Mouse (Mus musculus): Measurements from ENCODE around the gene Zfr. TPM values are rescaled to one million over a fixed set of nuclear protein-coding genes. Genes with fewer than 3 reads are reported as not detected.
"Not testable (repeated sequence)": the region's sequence is repeated elsewhere in the genome, so short reads cannot be mapped to it uniquely, and the experiment has no call there.

The Zfr gene
- polyA plus RNA-seq, 1 experiment from 2014 or later: 128 TPM

- Histone ChIP-seq H3K4me3 (no peak overlapping the region), H3K27ac (no peak overlapping the region), H3K36me3 (no peaks in the 10 kb centered on the region), H3K27me3 (ENCODE audit: insufficient read depth, poor library complexity, severe bottlenecking) (peaks cover 8% of the 10 kb centered on the region), H3K4me1 (replicated peaks) (peaks cover 33% of the 10 kb centered on the region), H3K9me3 (no peaks in the 10 kb centered on the region)
- no peak for DNase-seq (ENCODE audit: low spot score)
- WGBS: 85% methylated on average over 14 of the region's 14 CpGs
Measured at GRCm38 (mm10) chr15:12214531-12215414, 97.1 kb downstream of the Zfr start.

GRCm38 (mm10) chr15:12215415-12215718 lies 97.7 kb downstream of the Zfr start:
- no peak for DNase-seq (ENCODE audit: low spot score)
- WGBS: 94% methylated on average over 5 of the region's 5 CpGs
- no peaks in the 10 kb centered on the region for H3K36me3 ChIP-seq
- H3K4me1 ChIP-seq (replicated peaks): peaks cover 34% of the 10 kb centered on the region
- H3K27ac ChIP-seq: no peak overlapping the region
- H3K27me3 ChIP-seq (ENCODE audit: insufficient read depth, poor library complexity, severe bottlenecking): peaks cover 14% of the 10 kb centered on the region
- no peaks in the 10 kb centered on the region for H3K9me3 ChIP-seq
- H3K4me3 ChIP-seq: no peak overlapping the region

GRCm38 (mm10) chr15:12216119-12216518 lies 98.5 kb downstream of the Zfr start:
- Histone ChIP-seq H3K4me3 (no peak overlapping the region), H3K4me1 (replicated peaks) (peaks cover 41% of the 10 kb centered on the region), H3K27me3 (ENCODE audit: insufficient read depth, poor library complexity, severe bottlenecking) (peaks cover 21% of the 10 kb centered on the region), H3K27ac (no peak overlapping the region), H3K9me3 (no peaks in the 10 kb centered on the region), H3K36me3 (no peaks in the 10 kb centered on the region)
- no peak for DNase-seq (ENCODE audit: low spot score)
- WGBS: 96% methylated on average over 8 of the region's 8 CpGs

- Histone ChIP-seq H3K4me1 (replicated peaks) (peaks cover 41% of the 10 kb centered on the region), H3K9me3 (no peaks in the 10 kb centered on the region), H3K4me3 (no peak overlapping the region), H3K27ac (no peak overlapping the region), H3K36me3 (no peaks in the 10 kb centered on the region), H3K27me3 (ENCODE audit: insufficient read depth, poor library complexity, severe bottlenecking) (peaks cover 25% of the 10 kb centered on the region)
- WGBS: 83% methylated on average over 13 of the region's 13 CpGs
- DNase-seq (ENCODE audit: low spot score): no peak
Measured at GRCm38 (mm10) chr15:12216798-12217197, 99.2 kb downstream of the Zfr start.

GRCm38 (mm10) chr15:12217332-12217731 lies 99.7 kb downstream of the Zfr start:
- Histone ChIP-seq H3K27me3 (ENCODE audit: insufficient read depth, poor library complexity, severe bottlenecking) (peaks cover 25% of the 10 kb centered on the region), H3K4me1 (replicated peaks) (peaks cover 47% of the 10 kb centered on the region)
- not testable (repeated sequence) for H3K4me3 ChIP-seq; H3K9me3 ChIP-seq; H3K27ac ChIP-seq; H3K36me3 ChIP-seq; DNase-seq (ENCODE audit: low spot score)
- 90% methylated on average over 3 of the region's 3 CpGs for WGBS

GRCm38 (mm10) chr15:12217849-12218248 lies 100.2 kb downstream of the Zfr start:
- H3K9me3 ChIP-seq: no peaks in the 10 kb centered on the region
- H3K4me1 ChIP-seq (replicated peaks): peaks cover 52% of the 10 kb centered on the region
- WGBS: 38% methylated on average over 5 of the region's 5 CpGs
- no peak overlapping the region for H3K4me3 ChIP-seq
- peak overlapping the region; percentile 50; the same call in 1 of the 2 replicates for H3K27ac ChIP-seq
- peak; percentile 40 for DNase-seq (ENCODE audit: low spot score)
- no peaks in the 10 kb centered on the region for H3K36me3 ChIP-seq
- peaks cover 25% of the 10 kb centered on the region for H3K27me3 ChIP-seq (ENCODE audit: insufficient read depth, poor library complexity, severe bottlenecking)

- 93% methylated on average over 11 of the region's 11 CpGs for WGBS
- H3K27ac ChIP-seq: no peak overlapping the region
- no peaks in the 10 kb centered on the region for H3K9me3 ChIP-seq
- H3K4me1 ChIP-seq (replicated peaks): peaks cover 56% of the 10 kb centered on the region
- no peaks in the 10 kb centered on the region for H3K36me3 ChIP-seq
- peaks cover 25% of the 10 kb centered on the region for H3K27me3 ChIP-seq (ENCODE audit: insufficient read depth, poor library complexity, severe bottlenecking)
- no peak for DNase-seq (ENCODE audit: low spot score)
- H3K4me3 ChIP-seq: no peak overlapping the region
Measured at GRCm38 (mm10) chr15:12218583-12219382, 101.2 kb downstream of the Zfr start.

GRCm38 (mm10) chr15:12221131-12221530 lies 103.5 kb downstream of the Zfr start:
- Histone ChIP-seq H3K4me1 (replicated peaks) (peaks cover 63% of the 10 kb centered on the region), H3K36me3 (no peaks in the 10 kb centered on the region), H3K9me3 (no peaks in the 10 kb centered on the region), H3K4me3 (no peak overlapping the region), H3K27me3 (ENCODE audit: insufficient read depth, poor library complexity, severe bottlenecking) (peaks cover 37% of the 10 kb centered on the region), H3K27ac (peak overlapping the region; percentile 35; the same call in 1 of the 2 replicates)
- DNase-seq (ENCODE audit: low spot score): no peak
- 85% methylated on average over 13 of the region's 13 CpGs for WGBS

GRCm38 (mm10) chr15:12222564-12223302 lies 105.1 kb downstream of the Zfr start:
- Histone ChIP-seq H3K9me3 (no peaks in the 10 kb centered on the region), H3K36me3 (no peaks in the 10 kb centered on the region), H3K27me3 (ENCODE audit: insufficient read depth, poor library complexity, severe bottlenecking) (peaks cover 47% of the 10 kb centered on the region), H3K4me3 (no peak overlapping the region; the same call in 1 of the 2 replicates), H3K27ac (peak overlapping the region; percentile 30), H3K4me1 (replicated peaks) (peaks cover 56% of the 10 kb centered on the region)
- peak; percentile 38 for DNase-seq (ENCODE audit: low spot score)
- WGBS: 12% methylated on average over 8 of the region's 8 CpGs

GRCm38 (mm10) chr15:12223393-12223792 lies 105.8 kb downstream of the Zfr start:
- 48% methylated on average over 6 of the region's 6 CpGs for WGBS
- Histone ChIP-seq H3K9me3 (no peaks in the 10 kb centered on the region), H3K4me3 (no peak overlapping the region), H3K27me3 (ENCODE audit: insufficient read depth, poor library complexity, severe bottlenecking) (peaks cover 47% of the 10 kb centered on the region), H3K27ac (peak overlapping the region; percentile 35; the same call in 1 of the 2 replicates), H3K4me1 (replicated peaks) (peaks cover 57% of the 10 kb centered on the region), H3K36me3 (no peaks in the 10 kb centered on the region)
- DNase-seq (ENCODE audit: low spot score): no peak

GRCm38 (mm10) chr15:12224239-12224638 lies 106.6 kb downstream of the Zfr start:
- Histone ChIP-seq H3K4me1 (replicated peaks) (peaks cover 53% of the 10 kb centered on the region), H3K9me3 (no peaks in the 10 kb centered on the region), H3K36me3 (no peaks in the 10 kb centered on the region), H3K27me3 (ENCODE audit: insufficient read depth, poor library complexity, severe bottlenecking) (peaks cover 44% of the 10 kb centered on the region), H3K4me3 (no peak overlapping the region), H3K27ac (no peak overlapping the region; the same call in 1 of the 2 replicates)
- no peak for DNase-seq (ENCODE audit: low spot score)
- 92% methylated on average over 2 of the region's 2 CpGs for WGBS

- no peak for DNase-seq (ENCODE audit: low spot score)
- Histone ChIP-seq H3K4me1 (replicated peaks) (peaks cover 53% of the 10 kb centered on the region), H3K9me3 (no peaks in the 10 kb centered on the region), H3K36me3 (no peaks in the 10 kb centered on the region), H3K27ac (no peak overlapping the region), H3K27me3 (ENCODE audit: insufficient read depth, poor library complexity, severe bottlenecking) (peaks cover 36% of the 10 kb centered on the region), H3K4me3 (no peak overlapping the region)
- WGBS: 64% methylated on average over 4 of the region's 4 CpGs
Measured at GRCm38 (mm10) chr15:12225062-12225461, 107.4 kb downstream of the Zfr start.

Data from hindbrain, embryonic 10.5 days (tissue).